Mouse (Mus musculus) brain, adult 10 weeks (tissue): Measurements from ENCODE around the gene Sowaha. TPM values are rescaled to one million over a fixed set of nuclear protein-coding genes. Genes with fewer than 3 reads are reported as not detected.

Experiments used
- polyA plus RNA-seq: library from polyadenylated mRNA; stranded (reverse); fragments of 350-450 nt; fragmentation: Illumina TruSeq; extraction: RNeasy Lipid Tissue Mini Kit (QIAGEN cat#74804); gene quantifications from one replicate; pipeline ENCODE4 v1.2.3, GENCODE M21; 2015; ENCODE audit warnings: low read depth, low replicate concordance

Gene Sowaha
- 42.6 TPM for polyA plus RNA-seq

DNA sequence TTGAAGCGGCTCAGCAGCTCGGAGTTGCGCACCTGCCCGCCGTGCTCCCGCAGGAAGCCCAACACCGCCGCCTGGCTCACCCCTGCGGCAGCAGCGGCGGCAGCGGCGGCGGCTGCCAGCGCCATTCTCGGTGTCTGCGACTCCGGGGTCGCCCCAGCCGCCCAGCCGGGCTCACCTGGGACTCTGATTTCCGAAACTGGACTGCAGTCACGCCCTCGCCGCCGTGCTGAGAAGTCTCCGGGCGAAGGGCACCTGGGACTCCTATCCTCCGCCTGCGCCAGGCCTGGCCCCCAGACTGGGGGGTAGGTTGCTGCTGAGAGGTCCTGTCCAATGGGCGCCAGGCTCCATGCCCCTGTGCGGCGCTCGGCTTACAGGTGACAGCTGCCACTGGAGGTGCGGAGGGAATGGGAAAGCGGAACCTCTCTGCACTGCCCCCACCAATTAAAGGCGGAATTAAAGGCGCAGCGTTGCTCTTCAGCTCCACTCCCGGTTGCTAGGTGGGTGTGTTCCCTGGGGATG lies at the start of gene Sowaha, which contains the start of gene Gm9945:
TSS of gene Sowaha (minus strand) at position 492 of the 519 bp plus-strand sequence.
TSS of gene Gm9945 (plus strand) at position 384 of the 519 bp plus-strand sequence.

DNA sequence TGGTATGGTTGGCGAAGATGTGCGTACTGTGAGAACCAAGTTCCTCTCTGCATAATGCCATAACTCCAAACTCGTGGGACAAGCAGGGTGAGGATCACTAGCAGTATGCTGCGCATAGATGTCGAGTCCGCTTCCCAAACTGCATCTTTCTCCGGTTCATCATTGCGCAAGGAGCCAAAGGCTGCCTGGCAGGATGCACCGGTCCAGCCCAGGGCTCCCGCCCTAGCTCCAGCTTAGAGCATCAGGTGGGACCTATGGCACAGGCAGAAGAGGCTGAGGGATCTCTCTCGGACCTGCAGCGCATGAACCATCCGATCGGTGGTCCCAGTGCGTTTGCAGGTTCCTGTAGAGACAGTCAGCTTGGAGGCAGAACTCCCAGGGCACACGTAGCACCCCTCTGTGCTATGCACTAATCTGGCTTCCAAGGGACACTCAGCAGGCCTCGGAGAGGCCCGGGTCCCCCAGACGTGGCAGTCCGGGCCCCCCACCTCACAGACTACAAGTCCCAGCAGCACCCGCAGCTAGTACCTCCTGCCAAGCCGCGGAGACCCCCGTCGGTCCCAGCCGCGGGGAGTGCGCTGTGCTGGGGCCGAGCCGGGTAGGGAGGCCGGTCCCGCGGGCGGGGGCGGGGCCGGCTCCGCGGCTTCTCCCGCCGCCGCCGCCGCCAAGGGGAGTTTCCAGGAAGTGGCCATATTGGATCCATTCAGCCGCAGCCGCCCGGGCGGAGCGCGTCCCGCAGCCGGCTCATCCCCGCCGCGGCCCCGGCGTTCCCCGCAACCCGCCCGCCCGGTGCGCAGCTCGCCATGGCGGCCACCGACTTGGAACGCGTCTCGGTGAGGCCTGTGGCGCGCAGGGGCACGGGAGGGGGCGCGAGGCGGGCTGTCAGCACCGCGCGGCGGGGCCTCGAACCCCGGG lies 39.4 kb upstream of the Sowaha start, which contains the start of gene Sept8:
TSS of gene Sept8 (plus strand) at position 51 of the 915 bp plus-strand sequence.

DNA sequence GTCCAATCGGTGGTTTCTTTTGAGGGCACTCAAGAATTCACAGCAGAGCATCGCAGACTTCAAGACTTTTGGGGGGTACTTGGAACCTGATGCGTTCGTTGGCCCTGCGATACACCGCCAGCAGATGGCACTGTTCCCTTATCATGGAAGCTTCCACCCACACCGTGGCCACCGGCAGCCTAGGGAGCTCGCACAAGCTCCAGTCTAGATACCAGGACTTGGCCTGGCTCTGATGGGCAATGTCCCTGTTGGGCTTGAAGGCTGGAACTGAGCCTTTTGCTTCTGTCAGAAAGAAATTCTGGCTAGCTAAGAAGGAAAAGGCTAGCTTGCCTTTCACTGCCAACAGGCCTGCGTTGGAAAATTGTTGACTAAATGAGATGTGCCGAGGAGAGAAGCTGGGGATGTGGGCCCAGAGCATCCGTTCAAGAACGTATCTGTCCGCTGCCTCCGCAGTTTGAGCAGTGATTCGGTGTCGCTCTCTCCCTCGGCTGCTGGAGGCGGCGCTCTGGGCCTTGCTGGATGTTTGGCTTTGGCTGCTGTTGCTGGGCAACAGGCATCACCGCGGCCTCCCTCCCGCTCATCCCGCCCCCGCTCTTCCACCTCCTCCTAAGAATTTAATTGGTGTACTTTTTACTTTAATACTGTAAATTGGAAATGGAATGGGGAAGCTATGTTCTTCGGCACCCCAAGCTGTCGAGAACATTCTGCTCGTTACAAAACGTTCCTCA lies 9.9 kb downstream of the Sowaha start, which contains the start of gene Gm9837:
TSS of gene Gm9837 (minus strand) at position 512 of the 728 bp plus-strand sequence.

DNA sequence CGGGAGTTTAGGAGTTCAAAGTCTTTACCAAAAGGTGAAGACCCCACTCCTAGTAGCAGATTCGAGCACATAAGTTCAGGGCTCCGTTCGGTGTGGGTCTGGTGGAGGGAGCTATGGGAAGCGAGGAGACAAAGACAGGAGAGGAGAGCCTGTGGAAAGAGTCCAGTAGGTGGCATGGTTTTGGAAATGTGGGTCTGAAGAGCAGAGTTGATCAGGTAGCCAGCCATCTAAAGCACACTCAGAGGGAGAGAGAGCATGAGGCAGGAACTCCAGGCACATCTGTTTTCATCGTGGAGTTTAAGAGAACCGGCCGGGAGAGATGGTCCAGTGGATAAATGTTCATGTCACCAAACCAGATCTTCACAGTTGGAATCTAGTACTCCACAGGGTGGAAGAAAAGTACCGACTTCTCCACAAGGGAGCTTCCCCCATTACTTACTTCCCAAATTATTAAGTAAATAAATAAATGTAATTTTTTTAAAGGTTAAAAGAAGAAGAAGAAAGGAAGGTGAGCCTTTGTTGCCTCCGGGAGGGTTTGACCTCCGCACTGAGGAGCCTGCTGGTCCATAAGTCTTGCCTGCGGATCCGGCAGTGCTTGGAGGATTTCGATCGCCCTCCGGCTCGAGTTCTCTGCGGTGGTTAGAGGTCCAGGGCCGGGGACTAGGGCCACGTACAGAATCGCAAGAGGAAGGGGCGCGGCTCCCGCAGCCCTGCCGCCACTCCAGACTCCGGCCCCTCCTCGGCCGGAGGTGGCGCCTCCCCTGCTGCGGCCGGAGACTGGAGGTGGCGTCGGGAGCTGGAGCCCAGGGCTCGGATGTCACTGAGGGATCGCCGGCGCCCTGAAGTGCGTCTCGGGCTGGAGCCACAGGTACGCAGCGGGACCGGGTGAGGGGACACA lies 23.4 kb downstream of the Sowaha start, which contains the start of the genes Gm10447 and Shroom1:
TSS of gene Gm10447 (minus strand) at position 637 of the 898 bp plus-strand sequence.
TSS of gene Shroom1 (plus strand) at position 732 of the 898 bp plus-strand sequence.

DNA sequence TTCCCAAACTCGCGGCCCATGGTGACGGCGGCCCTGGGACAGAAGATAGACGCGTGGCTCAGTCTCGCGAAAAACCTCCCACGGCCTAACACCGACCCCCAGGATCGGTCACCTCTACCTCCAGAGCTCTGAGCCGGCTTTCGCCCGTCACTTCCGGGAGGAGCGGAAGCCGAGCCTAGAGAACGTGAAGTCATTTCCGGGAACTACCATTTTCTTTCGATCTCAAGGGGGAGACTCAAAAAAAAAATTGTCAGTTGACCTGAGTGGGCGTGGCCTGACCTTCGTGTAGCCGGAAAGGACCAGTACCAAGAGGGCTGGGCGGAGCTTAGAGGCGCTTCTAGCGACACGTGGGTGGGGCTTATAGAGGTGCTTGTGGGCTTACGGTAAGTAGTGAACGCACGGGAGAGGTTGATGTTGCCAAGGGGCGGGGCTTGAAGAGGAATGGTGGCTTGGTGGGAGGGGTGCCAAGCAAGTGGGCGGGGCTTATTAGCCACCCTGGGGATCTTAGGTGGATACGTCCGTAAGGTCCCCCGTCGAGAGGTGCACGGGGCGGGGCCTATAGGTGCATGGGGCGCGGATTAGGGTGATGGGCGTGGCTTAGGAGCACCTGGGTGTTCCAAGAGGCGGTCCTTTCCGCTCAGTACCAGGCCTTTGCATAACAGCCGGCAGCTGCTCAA lies 49.3 kb downstream of the Sowaha start, which contains the start of the genes Uqcrq and Gdf9:
TSS of gene Uqcrq (minus strand) at position 162 of the 677 bp plus-strand sequence.
TSS of gene Gdf9 (plus strand) at position 354 of the 677 bp plus-strand sequence.

Other genes starting within 250 kb of the Sowaha start
- gene Hspa4, start 179.8 kb downstream of the Sowaha start, polyA plus RNA-seq: 143 TPM
- 17.2 TPM for gene Zcchc10, start 155.6 kb downstream of the Sowaha start, polyA plus RNA-seq
- 70.9 TPM for gene Aff4, start 129.4 kb downstream of the Sowaha start, polyA plus RNA-seq
- gene Leap2, start 57.1 kb downstream of the Sowaha start, polyA plus RNA-seq: not detected
- gene Uqcrq, start 49.4 kb downstream of the Sowaha start, polyA plus RNA-seq: 494 TPM
- 1.9 TPM for gene Gdf9, start 49.3 kb downstream of the Sowaha start, polyA plus RNA-seq
- gene Gm10447, start 23.2 kb downstream of the Sowaha start, polyA plus RNA-seq: not detected
- gene Shroom1, start 23.1 kb downstream of the Sowaha start, polyA plus RNA-seq: 4.6 TPM
- not detected for gene Gm9837, start 9.8 kb downstream of the Sowaha start, polyA plus RNA-seq
- gene Gm9945, start 108 bp downstream of the Sowaha start, polyA plus RNA-seq: 0.54 TPM
- gene Sept8, start 39.0 kb upstream of the Sowaha start, polyA plus RNA-seq: 294 TPM
- 96.0 TPM for gene Kif3a, start 87.1 kb upstream of the Sowaha start, polyA plus RNA-seq
- not detected for gene Il4, start 138.4 kb upstream of the Sowaha start, polyA plus RNA-seq
- gene Il13, start 154.4 kb upstream of the Sowaha start, polyA plus RNA-seq: not detected
- 6.5 TPM for gene Rad50, start 227.0 kb upstream of the Sowaha start, polyA plus RNA-seq
- gene Il5, start 240.5 kb upstream of the Sowaha start, polyA plus RNA-seq: not detected